Mouse (Mus musculus): ENCODE results near the gene Gm20708.

- TF ChIP-seq CTCF (IDR thresholded peaks at IDR 0.05; ENCODE audit: insufficient read depth, low read depth, low read length) (no peak), POLR2A (IDR thresholded peaks at IDR 0.05; ENCODE audit: insufficient read depth, low read depth, low read length) (no peak)
Observed at GRCm38 (mm10) chr11:117843434-117843833, 34.0 kb downstream of the Gm20708 start.
